Mouse (Mus musculus) neural tube, embryonic 15.5 days (tissue): ENCODE measurements around the gene Galnt6. TPM values are rescaled to one million over a fixed set of nuclear protein-coding genes. Genes with fewer than 3 reads are reported as not detected.

Experiments
- microRNA-seq: library from miRNA; unstranded; fragments of <30 nt; microRNA quantifications from one replicate; pipeline ENCODE4, GENCODE M21; 2017
- polyA plus RNA-seq: library from polyadenylated mRNA; unstranded; fragments of >200 nt; fragmentation: Nextera tagmentation; extraction: Ambion mirVana; gene quantifications from 2 replicates; pipeline ENCODE4 v1.2.1, GENCODE M21; 2015

Gene Galnt6
- polyA plus RNA-seq, 1 experiment from 2014 or later: 0.33 TPM

Small RNAs within 50 kb of the gene (microRNA-seq; reads per million reads assigned to microRNA genes)
- gene Mir6961: not detected

Other genes with a start within 250 kb of the Galnt6 start
- 34.1 and 37.9 TPM in 2 replicates for gene Csrnp2, start 233.9 kb downstream of the Galnt6 start, polyA plus RNA-seq
- gene Tfcp2, start 177.4 kb downstream of the Galnt6 start, polyA plus RNA-seq: 32.4 and 34.8 TPM in 2 replicates
- gene Pou6f1, start 129.4 kb downstream of the Galnt6 start, polyA plus RNA-seq: 26.0 and 32.4 TPM in 2 replicates
- 99.3 and 144 TPM in 2 replicates for gene Dazap2, start 114.0 kb downstream of the Galnt6 start, polyA plus RNA-seq
- 3.0 and 7.4 TPM in 2 replicates for gene Smagp, start 92.4 kb downstream of the Galnt6 start, polyA plus RNA-seq
- gene Bin2, start 59.8 kb downstream of the Galnt6 start, polyA plus RNA-seq: 2.6 and 11.0 TPM in 2 replicates
- gene Cela1, start 41.5 kb downstream of the Galnt6 start, polyA plus RNA-seq: 3.1 and 5.8 TPM in 2 replicates
- 20.9 and 25.9 TPM in 2 replicates for gene Slc4a8, start 32.4 kb upstream of the Galnt6 start, polyA plus RNA-seq
- gene Scn8a, start 140.5 kb upstream of the Galnt6 start, polyA plus RNA-seq: 24.9 and 29.2 TPM in 2 replicates